Mouse (Mus musculus) adrenal gland (tissue): Measurements from ENCODE around the gene Pou2f2.

ENCODE experiments used
- intact Hi-C: fragments of 180-260 bp; cut with DNase I; formaldehyde crosslinking; loops from one replicate; pipeline ENCODE4 v1.15.1; 2025
- long read RNA-seq, 2 experiments: library from polyadenylated mRNA; unstranded; transcript quantifications; one replicate each; pipeline ENCODE4 v2.0.0; 2020; ENCODE audit warnings: borderline replicate concordance in 1 of 2; ENCODE audit not compliant: insufficient replicate concordance in 1 of 2

Pou2f2 gene
- long read RNA-seq, experiment 1, result 0 reads
- long read RNA-seq, experiment 2, result 0 reads

GRCm38 (mm10) chr7:25179606-25180161 is at the start of gene Pou2f2:
Gene Pou2f2, minus strand, starts transcription at chr7:25179726.
- intact Hi-C loops, result loop anchor here (5.0 kb wide), 1 partner anchor 152 kb away; no protein-coding TSS in a partner anchor

- intact Hi-C loops, result no loop called here
Measured at GRCm38 (mm10) chr7:25227523-25228300, 48.2 kb upstream of the Pou2f2 start.

DNA sequence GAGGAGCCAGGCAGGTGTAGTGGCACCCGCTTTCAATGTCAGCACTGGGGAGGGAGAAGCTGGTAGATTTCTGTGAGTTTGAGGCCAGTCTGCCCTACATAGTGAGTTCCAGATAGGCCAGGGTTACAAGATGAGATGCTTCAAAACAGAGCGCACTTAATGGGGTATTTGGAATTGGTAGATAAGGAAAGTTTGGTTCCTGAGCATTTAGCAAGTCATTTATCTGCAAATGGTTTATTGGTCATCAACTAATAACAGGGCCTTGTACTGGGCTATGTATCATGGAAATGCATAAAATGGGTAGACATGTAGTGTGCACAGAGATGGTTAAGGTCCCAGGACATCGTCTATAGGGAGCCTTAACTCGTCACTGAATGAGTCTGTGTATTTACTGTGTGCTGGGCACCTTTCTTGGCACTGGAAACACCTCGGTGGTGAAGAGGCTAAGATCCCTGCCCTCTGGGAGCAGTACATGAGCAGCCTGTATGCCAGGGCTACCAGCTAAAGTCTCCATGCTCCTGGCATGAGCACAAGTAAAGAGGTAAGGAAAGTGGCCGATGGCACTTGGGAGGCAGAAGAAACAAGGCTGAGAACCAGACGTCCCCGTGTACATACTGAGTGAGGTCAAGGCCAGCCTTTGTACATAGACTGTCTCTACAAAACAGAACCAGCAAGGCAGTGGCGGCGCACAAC is 42.9 kb upstream of the Pou2f2 start:
- intact Hi-C loops, result no loop called here

- intact Hi-C loops, result no loop called here
Measured at GRCm38 (mm10) chr7:25221102-25221883, 41.8 kb upstream of the Pou2f2 start, which contains the start of gene Zfp526. Gene Zfp526, plus strand, starts transcription at chr7:25221425.

DNA sequence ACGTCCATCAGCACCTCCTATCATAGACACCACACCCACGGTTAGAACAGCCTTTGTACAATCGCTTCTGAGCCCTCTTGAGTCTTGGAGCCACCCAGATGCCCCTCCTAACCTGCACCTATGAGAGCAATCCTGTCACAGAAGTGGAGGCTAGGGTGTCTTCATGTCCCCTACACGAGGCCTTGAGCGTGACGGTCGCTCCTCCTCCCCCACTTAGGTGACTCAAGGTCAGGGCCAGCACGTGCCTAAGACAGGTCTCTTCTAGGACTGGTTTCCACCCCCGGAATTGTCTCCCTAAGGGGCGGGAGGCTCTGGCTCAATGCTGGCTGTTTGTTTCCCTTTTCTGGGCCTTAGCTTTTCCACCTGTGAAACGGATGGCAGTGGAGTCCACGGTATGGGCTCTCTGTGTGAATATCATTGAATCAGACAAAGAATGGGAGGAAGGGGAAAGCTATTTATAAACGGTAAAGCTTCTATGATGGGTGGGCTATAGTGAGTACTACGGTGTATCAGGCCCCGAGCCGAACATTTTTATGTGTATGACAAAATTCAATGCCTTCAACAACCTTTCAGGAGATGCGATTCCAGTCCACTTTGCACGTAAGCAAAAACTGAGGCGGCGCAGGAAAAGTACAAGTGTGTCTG is 41.1 kb upstream of the Pou2f2 start, which contains the start of gene Dedd2:
Gene Dedd2 (minus strand): TSS at position 159 of the 645 bp plus-strand sequence.
- intact Hi-C loops, result no loop called here

DNA sequence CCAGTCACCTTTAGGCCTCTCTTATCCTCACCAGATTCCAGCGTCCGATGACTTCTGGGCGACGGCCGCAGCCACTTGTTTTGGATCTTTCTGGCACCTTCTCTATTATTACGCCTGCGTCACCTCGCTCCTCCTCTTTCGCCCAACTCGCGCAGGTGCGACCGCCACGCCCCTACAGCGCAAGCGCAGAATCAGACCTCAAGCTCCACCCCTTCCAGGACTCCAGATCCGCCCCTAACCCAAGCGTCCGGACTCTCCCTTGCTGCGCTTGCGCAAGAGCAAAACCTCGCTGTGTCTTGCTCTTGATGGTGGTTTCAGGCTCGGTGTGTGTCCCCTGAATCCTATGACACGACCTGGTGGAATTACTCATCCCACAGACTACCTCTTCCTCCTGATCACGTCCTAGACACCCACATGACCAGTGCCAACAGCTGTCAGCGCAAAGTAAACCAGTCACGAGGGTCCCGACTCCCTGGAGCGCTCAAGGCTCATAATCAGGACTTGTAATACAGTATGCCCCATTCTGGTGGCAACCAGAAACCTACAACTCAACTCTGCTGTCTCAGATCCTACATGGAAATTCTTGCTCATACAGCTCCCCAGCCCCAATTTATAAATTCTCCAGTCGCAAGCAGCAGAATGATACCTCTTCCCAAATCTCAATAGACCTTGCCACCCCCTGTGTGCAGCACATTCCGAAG is 40.4 kb upstream of the Pou2f2 start:
- intact Hi-C loops, result no loop called here

- intact Hi-C loops, result no loop called here
Measured at GRCm38 (mm10) chr7:25219416-25219750, 39.9 kb upstream of the Pou2f2 start.

DNA sequence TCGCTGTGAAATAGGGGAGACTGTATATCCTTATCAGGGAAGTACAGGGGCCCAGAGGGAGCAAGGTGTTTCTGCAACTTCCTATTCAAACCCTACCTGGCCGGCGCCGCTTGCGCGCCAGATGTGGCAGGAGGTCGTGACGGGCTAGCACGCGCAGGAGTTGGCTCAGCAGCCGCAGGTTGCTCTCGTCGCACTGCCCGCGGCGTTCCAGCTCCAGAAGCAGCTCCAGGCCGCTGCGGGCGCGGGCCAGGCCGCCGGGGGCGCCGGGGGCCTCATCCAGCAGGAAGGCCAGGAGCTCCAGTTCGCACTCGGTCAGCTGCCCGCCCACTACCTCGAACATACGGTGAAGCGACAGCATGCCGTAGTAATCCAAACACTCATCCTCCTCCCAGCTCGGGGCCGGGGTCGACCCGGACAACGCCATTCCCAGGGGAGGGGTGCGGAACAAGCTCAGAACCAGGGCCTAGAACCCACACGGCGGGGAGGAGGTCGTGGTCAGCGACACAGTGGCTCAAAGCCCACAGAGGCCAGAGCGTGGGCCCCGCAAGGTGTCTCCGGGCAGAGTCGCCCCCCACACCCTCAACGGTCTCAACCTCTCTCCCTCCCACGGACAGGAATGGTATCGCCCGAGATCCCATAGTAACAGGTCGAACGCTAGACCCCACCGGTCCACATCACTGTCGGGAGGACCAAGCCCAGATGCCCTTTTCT is 39.3 kb upstream of the Pou2f2 start:
- intact Hi-C loops, result no loop called here

- intact Hi-C loops, result no loop called here
Measured at GRCm38 (mm10) chr7:25217653-25218395, 38.3 kb upstream of the Pou2f2 start.

DNA sequence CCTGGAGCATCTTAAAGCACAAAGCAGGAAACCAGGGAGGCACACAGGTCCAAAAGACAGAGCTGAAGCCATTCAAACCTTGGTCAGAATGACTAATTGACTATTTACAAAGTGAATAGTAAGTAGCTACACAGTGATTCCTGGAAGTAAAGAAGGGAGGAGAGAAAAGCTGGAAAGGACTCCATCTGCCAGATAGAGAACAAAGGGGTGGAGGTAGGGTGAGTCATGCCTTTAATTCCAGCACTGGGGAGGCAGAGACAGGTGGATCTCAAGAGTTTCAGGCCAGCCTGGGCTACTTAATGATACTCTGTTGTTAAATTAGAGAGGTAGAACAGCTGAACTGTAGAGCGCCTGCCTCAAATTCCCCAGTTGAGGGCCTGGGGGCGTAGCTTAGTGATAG is 34.6 kb upstream of the Pou2f2 start:
- intact Hi-C loops, result no loop called here

DNA sequence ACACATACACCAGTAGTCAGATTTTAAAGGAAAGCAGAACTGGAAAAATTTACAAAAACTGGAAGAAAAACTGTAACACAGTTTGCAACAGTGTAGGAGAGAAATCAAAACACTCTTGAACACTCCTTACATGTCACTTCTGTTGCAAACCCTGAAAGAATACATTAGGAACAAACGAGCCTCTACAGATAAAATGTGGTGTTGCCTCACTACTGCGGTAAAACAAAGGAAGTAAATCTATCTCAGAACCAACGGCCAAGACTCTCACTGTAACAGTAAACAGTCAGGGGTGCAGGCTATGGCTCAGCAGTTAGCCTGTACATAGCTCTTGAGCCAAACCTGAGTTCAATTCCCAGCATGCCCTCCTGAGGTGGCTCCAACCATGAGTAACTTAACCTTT is 33.6 kb upstream of the Pou2f2 start:
- intact Hi-C loops, result no loop called here

GRCm38 (mm10) chr7:25210482-25210881 is 31.0 kb upstream of the Pou2f2 start:
- intact Hi-C loops, result no loop called here

GRCm38 (mm10) chr7:25209161-25209622 is 29.7 kb upstream of the Pou2f2 start:
- intact Hi-C loops, result no loop called here

GRCm38 (mm10) chr7:25206094-25206830 is 26.7 kb upstream of the Pou2f2 start:
- intact Hi-C loops, result no loop called here

GRCm38 (mm10) chr7:25205355-25206093 is 26.0 kb upstream of the Pou2f2 start:
- intact Hi-C loops, result no loop called here

- intact Hi-C loops, result no loop called here
Measured at GRCm38 (mm10) chr7:25203624-25204023, 24.1 kb upstream of the Pou2f2 start.

DNA sequence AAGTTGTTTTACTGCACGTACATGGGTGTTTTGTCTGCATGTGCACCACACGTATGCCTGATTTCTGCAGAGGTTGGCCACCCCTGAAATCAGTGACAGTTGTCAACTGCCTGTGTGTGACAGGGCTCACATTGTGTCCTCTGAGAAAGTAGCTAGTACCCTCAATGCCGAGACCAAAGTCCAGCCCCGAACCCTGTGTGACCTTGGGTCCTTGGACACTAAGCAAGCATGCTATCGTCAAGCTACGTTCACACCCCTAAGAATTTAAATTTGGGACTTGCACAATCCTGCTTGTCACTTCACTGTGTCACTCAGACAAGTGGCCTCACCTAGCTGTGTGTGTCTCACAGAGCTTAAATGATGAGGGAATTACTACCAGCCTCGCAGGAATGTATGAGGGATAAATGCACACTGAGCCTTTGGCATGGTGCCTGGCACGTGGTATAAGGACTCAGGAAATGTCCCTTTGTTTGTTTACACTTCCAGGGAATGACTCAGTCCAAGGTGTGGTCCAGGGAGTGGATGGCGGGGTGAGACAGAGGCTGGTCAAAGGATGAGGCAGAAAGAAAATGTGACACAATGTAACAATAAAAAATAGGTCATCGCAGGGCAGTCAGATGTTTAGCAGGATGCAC is 18.0 kb upstream of the Pou2f2 start:
- intact Hi-C loops, result no loop called here
